Mouse (Mus musculus) c-Kit-positive CD71-positive TER-119-negative erythroid progenitor cells, embryonic 14.5 days (primary cell): ENCODE data around the gene Safb.

ENCODE experiments used
- DNase-seq: peaks from one replicate; pipeline ENCODE4 v3.0.0-alpha.2; 2013; ENCODE audit warnings: low read depth

Gene Safb

GRCm38 (mm10) chr17:56654771-56655170 lies 70.1 kb downstream of the Safb start:
- DNase-seq = no peak

DNA sequence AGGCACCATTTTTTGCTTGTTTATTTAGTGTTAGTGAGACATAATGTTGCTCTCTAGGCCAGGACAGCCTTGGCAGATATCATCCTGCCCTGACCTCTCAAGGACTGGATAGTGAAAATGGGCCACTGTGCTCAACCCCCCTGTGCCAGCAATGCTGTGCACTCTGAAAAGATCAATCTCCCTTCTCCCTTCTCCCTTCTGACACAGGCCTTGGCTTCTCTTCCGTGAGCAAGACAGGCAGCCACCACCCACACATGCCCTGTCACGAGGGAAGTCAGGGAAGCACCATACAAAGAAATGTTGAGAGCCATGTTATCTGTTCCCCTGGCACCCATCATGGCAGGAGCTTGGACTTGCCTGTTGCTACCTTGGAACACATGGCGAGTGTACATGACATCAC lies 70.7 kb downstream of the Safb start:
- no peak for DNase-seq
